Mouse (Mus musculus) cerebellum, adult 9-11 months (tissue): ENCODE results near the gene Olfr1054.
"Not testable (repeated sequence)": the region's sequence is repeated elsewhere in the genome, so short reads cannot be mapped to it uniquely, and the experiment has no call there.

Experiments
- DNase-seq: peaks from one replicate; pipeline ENCODE4 v3.0.0; 2022

Gene Olfr1054

GRCm38 (mm10) chr2:86335333-86335732, at the start of gene Olfr1054:
Gene Olfr1054 (minus strand): TSS chr2:86335433.
- no peak for DNase-seq

GRCm38 (mm10) chr2:86378293-86378692, 43.1 kb upstream of the Olfr1054 start, which contains the start of gene Olfr1057:
Gene Olfr1057 (minus strand): TSS chr2:86378393.
- no peak for DNase-seq

- DNase-seq: not testable (repeated sequence)
Observed at GRCm38 (mm10) chr2:86366342-86366741, 31.1 kb upstream of the Olfr1054 start.

- DNase-seq: no peak
Observed at GRCm38 (mm10) chr2:86362369-86362768, 27.1 kb upstream of the Olfr1054 start, which contains the start of gene Olfr1056. Gene Olfr1056 (minus strand): TSS chr2:86362469.

DNA sequence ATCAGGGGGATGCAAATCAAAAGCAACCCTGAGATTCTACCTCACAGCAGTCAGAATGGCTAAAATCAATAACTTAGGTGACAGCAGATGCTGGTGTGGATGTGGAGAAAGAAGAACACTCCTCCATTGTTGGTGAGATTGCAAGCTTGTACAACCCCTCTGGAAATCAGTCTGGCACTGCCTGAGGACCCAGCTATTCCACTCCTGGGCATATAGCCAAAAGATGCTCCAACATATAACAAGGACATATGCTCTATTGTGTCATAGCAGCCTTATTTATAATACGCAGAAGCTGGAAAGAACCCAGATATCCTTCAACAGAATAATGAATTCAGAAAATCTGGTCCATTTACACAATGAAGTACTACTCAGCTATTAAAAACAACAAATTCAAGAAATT, 16.5 kb upstream of the Olfr1054 start:
- DNase-seq: not testable (repeated sequence)

GRCm38 (mm10) chr2:86350184-86350583, 15.0 kb upstream of the Olfr1054 start, which contains the start of gene Olfr1055:
Gene Olfr1055 (minus strand): TSS chr2:86350284.
- DNase-seq: no peak

DNA sequence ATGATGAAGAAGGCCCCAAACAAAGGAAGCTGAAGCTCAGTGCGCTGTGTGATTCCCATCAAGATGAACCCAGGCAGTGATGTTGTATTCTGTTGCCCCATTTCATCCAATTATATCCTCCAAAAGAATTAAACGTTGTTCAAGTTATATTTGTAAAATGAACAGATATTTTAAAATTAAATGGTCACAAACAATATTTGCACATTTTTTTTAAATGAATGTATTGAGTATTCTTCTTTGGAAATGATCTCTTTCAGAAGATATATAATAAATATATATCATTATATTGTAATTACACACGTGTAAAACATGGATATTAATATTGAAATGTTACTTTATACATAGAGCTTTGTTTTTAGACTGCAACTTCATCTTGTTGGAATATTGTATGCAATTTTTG, 20.0 kb downstream of the Olfr1054 start, which contains the start of gene Olfr1053:
Gene Olfr1053, minus strand, starts transcription at position 101 of the 400 bp plus-strand sequence.
- no peak for DNase-seq

GRCm38 (mm10) chr2:86292155-86292554, 43.1 kb downstream of the Olfr1054 start, which contains the start of gene Olfr1052:
Gene Olfr1052 (plus strand): TSS chr2:86292455.
- DNase-seq: no peak
